Mouse (Mus musculus): ENCODE data around the gene Zyx. TPM values are rescaled to one million over a fixed set of nuclear protein-coding genes. Genes with fewer than 3 reads are reported as not detected.

Zyx gene
- polyA plus RNA-seq, 1 experiment: 42.6 TPM

GRCm38 (mm10) chr6:42399938-42400337, 50.5 kb downstream of the Zyx start, which contains the start of gene Tas2r143:
Gene Tas2r143 (plus strand): TSS chr6:42400238.
- no peak for TF ChIP-seq CTCF (IDR thresholded peaks at IDR 0.05; ENCODE audit: low read depth, low read length)
- no peak for TF ChIP-seq EP300 (IDR thresholded peaks at IDR 0.05; ENCODE audit: insufficient read depth, low read depth, low read length)
- TF ChIP-seq POLR2A (IDR thresholded peaks at IDR 0.05; ENCODE audit: insufficient read depth, low read length): no peak
- Histone ChIP-seq H3K9ac (ENCODE audit: low read depth, poor library complexity, severe bottlenecking) (no peak within 1 kb of the TSS), H3K4me1 (ENCODE audit: control insufficient read depth, insufficient read depth, low read length) (no peaks in the 10 kb centered on the region), H3K4me3 (ENCODE audit: low read depth, low read length) (no peak within 1 kb of the TSS), H3K27ac (ENCODE audit: insufficient read depth, low read length) (no peak within 1 kb of the TSS), H3K36me3 (ENCODE audit: control insufficient read depth, insufficient read depth, low read length, poor library complexity, severe bottlenecking) (no peaks in the 10 kb centered on the region), H3K27me3 (ENCODE audit: control insufficient read depth, insufficient read depth, low read length, poor library complexity, severe bottlenecking) (no peaks in the 10 kb centered on the region; the same call in 1 of the 2 replicates), H3K9me3 (replicated peaks; ENCODE audit: control insufficient read depth, insufficient read depth, low read length, poor library complexity, severe bottlenecking) (no peaks in the 10 kb centered on the region)

- Histone ChIP-seq H3K27ac (ENCODE audit: insufficient read depth, low read length) (no peak within 1 kb of the TSS), H3K4me3 (ENCODE audit: low read depth, low read length) (no peak within 1 kb of the TSS), H3K27me3 (ENCODE audit: control insufficient read depth, insufficient read depth, low read length, poor library complexity, severe bottlenecking) (no peaks in the 10 kb centered on the region), H3K4me1 (ENCODE audit: control insufficient read depth, insufficient read depth, low read length) (no peaks in the 10 kb centered on the region), H3K9me3 (replicated peaks; ENCODE audit: control insufficient read depth, insufficient read depth, low read length, poor library complexity, severe bottlenecking) (no peaks in the 10 kb centered on the region), H3K36me3 (ENCODE audit: control insufficient read depth, insufficient read depth, low read length, poor library complexity, severe bottlenecking) (no peaks in the 10 kb centered on the region), H3K9ac (ENCODE audit: low read depth, poor library complexity, severe bottlenecking) (no peak within 1 kb of the TSS)
- TF ChIP-seq EP300 (IDR thresholded peaks at IDR 0.05; ENCODE audit: insufficient read depth, low read depth, low read length) (no peak), CTCF (IDR thresholded peaks at IDR 0.05; ENCODE audit: low read depth, low read length) (no peak), POLR2A (IDR thresholded peaks at IDR 0.05; ENCODE audit: insufficient read depth, low read length) (no peak)
These were observed 55.7 kb downstream of the Zyx start, which contains the start of gene Tas2r135 for GRCm38 (mm10) chr6:42405134-42405533. Gene Tas2r135 (plus strand): TSS chr6:42405434.

Other genes with a start within 250 kb of the Zyx start
- not detected in 2 replicates for gene Tas2r139, start 208.7 kb upstream of the Zyx start, polyA plus RNA-seq (2011; ENCODE audit: insufficient read depth, insufficient read length, low read depth, missing spikeins)
- gene Tas2r144, start 134.3 kb upstream of the Zyx start, polyA plus RNA-seq (2011; ENCODE audit: insufficient read depth, insufficient read length, low read depth, missing spikeins): not detected in 2 replicates
- 14.8 and 15.0 TPM in 2 replicates for gene Gstk1, start 103.7 kb upstream of the Zyx start, polyA plus RNA-seq (2011; ENCODE audit: insufficient read depth, insufficient read length, low read depth, missing spikeins)
- 1.9 and 2.1 TPM in 2 replicates for gene Tmem139, start 87.7 kb upstream of the Zyx start, polyA plus RNA-seq (2011; ENCODE audit: insufficient read depth, insufficient read length, low read depth, missing spikeins)
- gene Casp2, start 84.6 kb upstream of the Zyx start, polyA plus RNA-seq (2011; ENCODE audit: insufficient read depth, insufficient read length, low read depth, missing spikeins): 37.3 and 37.8 TPM in 2 replicates
- gene Clcn1, start 62.9 kb upstream of the Zyx start, polyA plus RNA-seq (2011; ENCODE audit: insufficient read depth, insufficient read length, low read depth, missing spikeins): 4.5 and 7.0 TPM in 2 replicates
- gene Fam131b, start 25.0 kb upstream of the Zyx start, polyA plus RNA-seq (2011; ENCODE audit: insufficient read depth, insufficient read length, low read depth, missing spikeins): 0.63 and 1.3 TPM in 2 replicates
- 19.3 and 20.6 TPM in 2 replicates for gene Epha1, start 23.6 kb downstream of the Zyx start, polyA plus RNA-seq (2011; ENCODE audit: insufficient read depth, insufficient read length, low read depth, missing spikeins)
- gene Tas2r143, start 50.6 kb downstream of the Zyx start, polyA plus RNA-seq (2011; ENCODE audit: insufficient read depth, insufficient read length, low read depth, missing spikeins): 1.5 TPM in 1 of 2 replicates, not detected in the other
- not detected in 2 replicates for gene Tas2r135, start 55.8 kb downstream of the Zyx start, polyA plus RNA-seq (2011; ENCODE audit: insufficient read depth, insufficient read length, low read depth, missing spikeins)
- gene Tas2r126, start 84.9 kb downstream of the Zyx start, polyA plus RNA-seq (2011; ENCODE audit: insufficient read depth, insufficient read length, low read depth, missing spikeins): not detected in 2 replicates
- not detected in 2 replicates for gene Olfr458, start 115.6 kb downstream of the Zyx start, polyA plus RNA-seq (2011; ENCODE audit: insufficient read depth, insufficient read length, low read depth, missing spikeins)
- not detected in 2 replicates for gene Olfr457, start 126.7 kb downstream of the Zyx start, polyA plus RNA-seq (2011; ENCODE audit: insufficient read depth, insufficient read length, low read depth, missing spikeins)
- not detected in 2 replicates for gene Olfr456, start 137.6 kb downstream of the Zyx start, polyA plus RNA-seq (2011; ENCODE audit: insufficient read depth, insufficient read length, low read depth, missing spikeins)
- not detected in 2 replicates for gene Olfr455, start 198.0 kb downstream of the Zyx start, polyA plus RNA-seq (2011; ENCODE audit: insufficient read depth, insufficient read length, low read depth, missing spikeins)
- gene Tcaf3, start 248.1 kb downstream of the Zyx start, polyA plus RNA-seq (2011; ENCODE audit: insufficient read depth, insufficient read length, low read depth, missing spikeins): not detected in 2 replicates